Comparison of ENCODE assay signal across 8 mouse cellular contexts in genomic region chr3:87804038-87804677, GRCm38 (mm10). TPM values are rescaled to one million over a fixed set of nuclear protein-coding genes. Genes with fewer than 3 reads are reported as not detected.
DNase-seq lines count a peak whose midpoint lies in the region; ATAC-seq and TF ChIP-seq lines count a peak whose summit lies in the region.

No protein-coding gene starts in this region.

- WGBS in kidney, adult 2 months: 5% methylated on average over 26 of the region's 26 CpGs
- 10% methylated on average over 26 of the region's 26 CpGs for WGBS in hindbrain, embryonic 16.5 days
- WGBS in midbrain, embryonic 14.5 days: 3% methylated on average over 26 of the region's 26 CpGs

- H3K9ac ChIP-seq in hindbrain, embryonic 16.5 days (ENCODE audit: low read depth, low read length): no peak overlapping the region
- H3K9ac ChIP-seq in midbrain, embryonic 14.5 days (replicated peaks; ENCODE audit: low read length): no peak overlapping the region

- TF ChIP-seq POLR2A in kidney, adult 2 months (IDR thresholded peaks at IDR 0.05; ENCODE audit: low read depth, low read length): no peak

- H3K36me3 ChIP-seq in kidney, adult 2 months (ENCODE audit: control insufficient read depth, insufficient read depth, low read length): no peaks in the 10 kb centered on the region
- H3K36me3 ChIP-seq in hindbrain, embryonic 16.5 days (ENCODE audit: control insufficient read depth, insufficient read depth, low read length): no peaks in the 10 kb centered on the region
- H3K36me3 ChIP-seq in midbrain, embryonic 14.5 days (ENCODE audit: control insufficient read depth, insufficient read depth, low read length): no peaks in the 10 kb centered on the region

- no peak for TF ChIP-seq CTCF in kidney, adult 2 months (conservative IDR thresholded peaks at IDR 0.05; ENCODE audit: insufficient read depth, insufficient read length, low read depth, low read length)

- no peaks in the 10 kb centered on the region for H3K4me1 ChIP-seq in kidney, adult 2 months (ENCODE audit: control insufficient read depth, insufficient read depth, low read length)
- H3K4me1 ChIP-seq in hindbrain, embryonic 16.5 days (ENCODE audit: control insufficient read depth, insufficient read depth, low read depth, low read length): peaks cover 5% of the 10 kb centered on the region
- H3K4me1 ChIP-seq in midbrain, embryonic 14.5 days (ENCODE audit: control insufficient read depth, insufficient read depth, low read length): peaks cover 5% of the 10 kb centered on the region; the same call in 1 of the 2 replicates

- H3K4me2 ChIP-seq in hindbrain, embryonic 16.5 days (ENCODE audit: low read length): peak overlapping the region; percentile 53
- H3K4me2 ChIP-seq in midbrain, embryonic 14.5 days (ENCODE audit: low read length): peak overlapping the region; percentile 43

- peak; percentile 61 for ATAC-seq in activated CD4-positive, CD25-positive, alpha-beta regulatory T cell, adult 4 months
- ATAC-seq in hindbrain, embryonic 16.5 days: peak; percentile 50; the same call in 1 of the 2 replicates
- ATAC-seq in midbrain, embryonic 14.5 days (ENCODE audit: low FRiP score, low TSS enrichment): no peak

- H3K9me3 ChIP-seq in hindbrain, embryonic 16.5 days (ENCODE audit: control insufficient read depth, low read length): no peaks in the 10 kb centered on the region
- no peaks in the 10 kb centered on the region for H3K9me3 ChIP-seq in midbrain, embryonic 14.5 days (ENCODE audit: control insufficient read depth, low read length)

- peak overlapping the region; percentile 11; the same call in 1 of the 2 replicates for H3K4me3 ChIP-seq in kidney, adult 2 months (ENCODE audit: insufficient read depth, low read depth, low read length)
- peak overlapping the region; percentile 23 for H3K4me3 ChIP-seq in hindbrain, embryonic 16.5 days (ENCODE audit: low read length)
- peak overlapping the region; percentile 21 for H3K4me3 ChIP-seq in midbrain, embryonic 14.5 days (replicated peaks; ENCODE audit: low read depth, low read length)

- DNase-seq in kidney, adult 2 months: no peak
- no peak for DNase-seq in kidney, postnatal 25 days
- DNase-seq in midbrain, embryonic 14.5 days: no peak
- no peak for DNase-seq in right cerebral cortex, postnatal 25 days
- no peak for DNase-seq in T-cell, adult 2 months (ENCODE audit: low spot score)
- no peak for DNase-seq in urinary bladder, postnatal 14 days (ENCODE audit: low spot score)

- no peaks in the 10 kb centered on the region for H3K27me3 ChIP-seq in kidney, adult 2 months (replicated peaks; ENCODE audit: control insufficient read depth, insufficient read depth, low read length)
- peaks cover 24% of the 10 kb centered on the region for H3K27me3 ChIP-seq in hindbrain, embryonic 16.5 days (replicated peaks; ENCODE audit: control insufficient read depth, insufficient read depth, low read length)
- peaks cover 23% of the 10 kb centered on the region for H3K27me3 ChIP-seq in midbrain, embryonic 14.5 days (ENCODE audit: control insufficient read depth, insufficient read depth, low read length)

- H3K27ac ChIP-seq in kidney, adult 2 months (ENCODE audit: insufficient read depth, low read depth, low read length): no peak overlapping the region
- H3K27ac ChIP-seq in hindbrain, embryonic 16.5 days (ENCODE audit: low read depth, low read length): no peak overlapping the region
- H3K27ac ChIP-seq in midbrain, embryonic 14.5 days (replicated peaks; ENCODE audit: low read depth, low read length): no peak overlapping the region

RNA-seq across cellular contexts. Expression of gene Insrr, which starts 7.4 kb away (rescaled TPM):
- 23.9 and 27.8 TPM in 2 replicates for polyA plus RNA-seq in kidney, adult 2 months (2012; rRNA removed)
- under 1 TPM; 0.28 to 0.61 TPM for polyA plus RNA-seq in activated CD4-positive, CD25-positive, alpha-beta regulatory T cell, adult 4 months (2017; shearing (Covaris generic))
- polyA plus RNA-seq in hindbrain, embryonic 16.5 days (2015; fragmentation: Nextera tagmentation; extraction: Ambion mirVana): 0.49 and 0.85 TPM in 2 replicates
- polyA plus RNA-seq in midbrain, embryonic 14.5 days (2014; fragmentation: Nextera tagmentation; extraction: Ambion mirVana): 0.13 and 0.97 TPM in 2 replicates

RNA-seq across cellular contexts. Expression of gene Ntrk1, which starts 9.2 kb away (rescaled TPM):
- 2.5 and 4.5 TPM in 2 replicates for polyA plus RNA-seq in kidney, adult 2 months (2012; rRNA removed)
- not detected for polyA plus RNA-seq in activated CD4-positive, CD25-positive, alpha-beta regulatory T cell, adult 4 months (2017; shearing (Covaris generic))
- polyA plus RNA-seq in hindbrain, embryonic 16.5 days (2015; fragmentation: Nextera tagmentation; extraction: Ambion mirVana): 6.6 and 7.3 TPM in 2 replicates
- polyA plus RNA-seq in midbrain, embryonic 14.5 days (2014; fragmentation: Nextera tagmentation; extraction: Ambion mirVana): 1.2 and 1.7 TPM in 2 replicates

RNA-seq across cellular contexts. Expression of gene Pear1, which starts 19.9 kb away (rescaled TPM):
- 60.5 and 71.0 TPM in 2 replicates for polyA plus RNA-seq in kidney, adult 2 months (2012; rRNA removed)
- 10 to 100 TPM; 49.6 to 67.4 TPM for polyA plus RNA-seq in activated CD4-positive, CD25-positive, alpha-beta regulatory T cell, adult 4 months (2017; shearing (Covaris generic))
- 8.4 and 10.6 TPM in 2 replicates for polyA plus RNA-seq in hindbrain, embryonic 16.5 days (2015; fragmentation: Nextera tagmentation; extraction: Ambion mirVana)
- 2.2 and 6.9 TPM in 2 replicates for polyA plus RNA-seq in midbrain, embryonic 14.5 days (2014; fragmentation: Nextera tagmentation; extraction: Ambion mirVana)

RNA-seq across cellular contexts. Expression of gene Sh2d2a, which starts 42.4 kb away (rescaled TPM):
- polyA plus RNA-seq in kidney, adult 2 months (2012; rRNA removed): 0.56 and 2.4 TPM in 2 replicates
- 100 to 1,000 TPM; 203 to 239 TPM for polyA plus RNA-seq in activated CD4-positive, CD25-positive, alpha-beta regulatory T cell, adult 4 months (2017; shearing (Covaris generic))
- polyA plus RNA-seq in hindbrain, embryonic 16.5 days (2015; fragmentation: Nextera tagmentation; extraction: Ambion mirVana): not detected in 2 replicates
- 0.05 TPM in 1 of 2 replicates, not detected in the other for polyA plus RNA-seq in midbrain, embryonic 14.5 days (2014; fragmentation: Nextera tagmentation; extraction: Ambion mirVana)

RNA-seq across cellular contexts. Expression of gene Lrrc71, which starts 55.7 kb away (rescaled TPM):
- 0.20 and 0.48 TPM in 2 replicates for polyA plus RNA-seq in kidney, adult 2 months (2012; rRNA removed)
- polyA plus RNA-seq in activated CD4-positive, CD25-positive, alpha-beta regulatory T cell, adult 4 months (2017; shearing (Covaris generic)): under 1 TPM; 0.41 to 0.50 TPM
- polyA plus RNA-seq in hindbrain, embryonic 16.5 days (2015; fragmentation: Nextera tagmentation; extraction: Ambion mirVana): 0.67 and 0.80 TPM in 2 replicates
- polyA plus RNA-seq in midbrain, embryonic 14.5 days (2014; fragmentation: Nextera tagmentation; extraction: Ambion mirVana): 0.49 and 0.50 TPM in 2 replicates

Comparison
In these comparisons a context has a peak if more than half of its experiments do, and no peak if none do; other contexts are left out.
1. RNA of gene Insrr, which starts 7.4 kb away (polyA plus RNA-seq): 23.9 to 27.8 TPM in kidney, adult 2 months; 0.13 to 0.97 TPM in midbrain, embryonic 14.5 days, 0.28 to 0.61 TPM in activated CD4-positive, CD25-positive, alpha-beta regulatory T cell, adult 4 months and 0.49 to 0.85 TPM in hindbrain, embryonic 16.5 days; every median in the first group is over 10 times any median in the second.
2. Peak in every context shown above with its lines, with median percentiles within 50 percentile points of each other: H3K4me3 ChIP-seq.